Mouse (Mus musculus) liver, postnatal 0 days (tissue): ENCODE results near the gene Chst11. TPM values are rescaled to one million over a fixed set of nuclear protein-coding genes. Genes with fewer than 3 reads are reported as not detected.

ENCODE experiments used
- ATAC-seq: fragments of 200-750 bp; cut with Nextera tagmentation; 2 replicates; pipeline ENCODE4 v1.8.0; 2017; ENCODE audit warnings: mild to moderate bottlenecking, moderate library complexity
- DNase-seq: peaks from one replicate; pipeline ENCODE4 v3.0.0-alpha.2; 2016
- H3K27ac ChIP-seq: fragments of 300-500 bp; sonication (generic); 2 replicates; pipeline ENCODE4 v1.5.1; 2014; ENCODE audit warnings: antibody characterized with exemption, moderate library complexity, mild to moderate bottlenecking, low read depth
- H3K27me3 ChIP-seq: fragments of 300-500 bp; sonication (generic); 2 replicates; pipeline ENCODE4 v1.6.1; 2014; ENCODE audit warnings: low read length, control low read depth, mixed read lengths; ENCODE audit not compliant: insufficient read depth
- H3K36me3 ChIP-seq: fragments of 300-500 bp; sonication (generic); replicated peaks from 2 replicates; pipeline ENCODE4 v1.6.1; 2014; ENCODE audit warnings: mild to moderate bottlenecking, control low read depth, low read length, moderate library complexity, mixed read lengths; ENCODE audit not compliant: insufficient read depth
- H3K4me1 ChIP-seq: fragments of 300-500 bp; sonication (generic); 2 replicates; pipeline ENCODE4 v1.6.1; 2014; ENCODE audit warnings: antibody characterized with exemption, mild to moderate bottlenecking, control low read depth; ENCODE audit not compliant: insufficient read depth
- H3K4me2 ChIP-seq: fragments of 300-500 bp; sonication (generic); 2 replicates; pipeline ENCODE4 v1.6.1; 2014; ENCODE audit warnings: low read depth, mild to moderate bottlenecking, low read length, moderate library complexity, mixed read lengths
- H3K4me3 ChIP-seq: fragments of 300-500 bp; sonication (generic); 2 replicates; pipeline ENCODE4 v1.5.1; 2014; ENCODE audit warnings: low read depth, low read length
- H3K9ac ChIP-seq: fragments of 300-500 bp; sonication (generic); replicated peaks from 2 replicates; pipeline ENCODE4 v1.6.1; 2014; ENCODE audit warnings: mild to moderate bottlenecking, moderate library complexity
- H3K9me3 ChIP-seq: fragments of 300-500 bp; sonication (generic); 2 replicates; pipeline ENCODE4 v1.6.1; 2016; ENCODE audit warnings: mild to moderate bottlenecking, control low read depth, low read length, mixed read lengths
- CTCF ChIP-seq: sonication (generic); IDR thresholded peaks from 2 replicates; pipeline ENCODE4 v1.5.1; 2016; ENCODE audit warnings: antibody characterized with exemption, low read depth
- EP300 ChIP-seq: IDR thresholded peaks from 2 replicates; pipeline ENCODE4 v1.6.1; 2016; ENCODE audit warnings: antibody characterized with exemption, low read depth, mild to moderate bottlenecking
- WGBS: fragments of 180-500 bp; shearing (Covaris S2); extraction: QIAGEN DNeasy Blood & Tissue Kit; methylation state at CpG from one replicate; pipeline ENCODE4 v1.1.7; 2014; ENCODE audit not compliant: insufficient replicate concordance; 5-methylcytosine and 5-hydroxymethylcytosine counted together
- polyA plus RNA-seq: library from polyadenylated mRNA; unstranded; fragments of >200 nt; fragmentation: Nextera tagmentation; extraction: Ambion mirVana; gene quantifications from 2 replicates; pipeline ENCODE4 v1.2.1, GENCODE M21; 2015

Gene Chst11
- polyA plus RNA-seq, 1 experiment from 2014 or later, result 0.40 TPM

- no peak overlapping the region for H3K9ac ChIP-seq
- DNase-seq (no peak), ATAC-seq (no peak)
- H3K27me3 ChIP-seq, result no peaks in the 10 kb centered on the region
- no peaks in the 10 kb centered on the region for H3K9me3 ChIP-seq
- WGBS, result 55% methylated on average over 10 of the region's 10 CpGs
- H3K36me3 ChIP-seq, result no peaks in the 10 kb centered on the region
- 0 out of 2 replicates have a peak overlapping the region, but pooled peaks have one; percentile 9 for H3K4me2 ChIP-seq
- no peaks in the 10 kb centered on the region for H3K4me1 ChIP-seq
- H3K27ac ChIP-seq, result no peak overlapping the region
- no peak overlapping the region for H3K4me3 ChIP-seq
- TF ChIP-seq EP300, result no peak
- TF ChIP-seq CTCF, result no peak
Observed at GRCm38 (mm10) chr10:83094248-83094647, 109.0 kb downstream of the Chst11 start.

DNA sequence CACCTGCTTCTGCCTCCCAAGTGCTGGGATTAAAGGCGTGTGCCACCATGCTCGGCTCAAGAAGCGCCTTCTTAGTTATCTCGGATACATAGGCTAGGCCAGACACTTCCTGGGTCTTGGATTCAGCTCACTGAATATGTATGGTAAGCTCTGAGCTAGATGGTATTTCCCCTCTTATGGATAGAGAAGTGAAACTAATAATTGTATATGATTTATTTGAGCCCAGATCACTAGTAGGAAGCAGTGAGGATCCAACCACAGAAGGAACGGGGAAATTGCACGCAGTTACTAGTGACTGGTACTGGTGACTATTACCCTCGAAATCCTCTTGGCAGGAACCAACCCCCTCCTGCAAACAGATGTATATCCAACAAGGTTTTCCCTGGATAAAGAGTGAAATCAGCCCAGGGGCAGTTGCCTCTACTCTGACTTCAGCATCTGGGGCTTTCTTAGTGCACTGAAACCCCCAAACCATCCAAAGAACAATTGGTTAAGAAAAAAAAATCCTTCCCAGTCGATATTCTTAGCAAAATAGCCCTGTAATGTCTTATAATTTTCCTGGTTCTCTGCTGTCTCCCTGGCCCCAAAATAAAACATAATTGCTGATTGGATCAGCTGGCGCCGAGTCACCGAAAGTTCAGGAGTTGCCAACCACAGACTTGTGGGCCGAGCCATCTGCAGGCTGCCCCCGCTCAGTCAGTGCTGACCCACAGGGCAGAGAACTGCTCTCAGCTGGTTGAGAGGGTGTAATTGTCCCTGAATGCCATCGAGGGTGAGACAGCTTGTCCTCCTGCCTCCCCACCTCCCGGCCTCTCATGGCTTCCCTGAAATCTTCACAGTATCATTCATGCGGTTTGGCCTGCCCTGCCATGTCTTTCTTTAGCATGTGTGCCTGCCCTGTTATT is 109.8 kb downstream of the Chst11 start:
- Histone ChIP-seq H3K4me3 (no peak overlapping the region), H3K27ac (no peak overlapping the region), H3K4me2 (no peak overlapping the region), H3K4me1 (no peaks in the 10 kb centered on the region), H3K9me3 (no peaks in the 10 kb centered on the region), H3K9ac (no peak overlapping the region), H3K27me3 (no peaks in the 10 kb centered on the region), H3K36me3 (no peaks in the 10 kb centered on the region)
- ATAC-seq (no peak), DNase-seq (no peak)
- TF ChIP-seq EP300 (no peak), CTCF (no peak)
- WGBS, result 58% methylated on average over 16 of the region's 16 CpGs

- Histone ChIP-seq H3K4me2 (no peak overlapping the region), H3K4me3 (no peak overlapping the region), H3K36me3 (no peaks in the 10 kb centered on the region), H3K27ac (no peak overlapping the region), H3K9me3 (no peaks in the 10 kb centered on the region), H3K4me1 (no peaks in the 10 kb centered on the region), H3K27me3 (no peaks in the 10 kb centered on the region), H3K9ac (no peak overlapping the region)
- DNase-seq, result no peak
- no peak for ATAC-seq
- TF ChIP-seq EP300 (no peak), CTCF (no peak)
- WGBS, result 83% methylated on average over 6 of the region's 6 CpGs
Observed at GRCm38 (mm10) chr10:83096257-83096656, 111.0 kb downstream of the Chst11 start.

DNA sequence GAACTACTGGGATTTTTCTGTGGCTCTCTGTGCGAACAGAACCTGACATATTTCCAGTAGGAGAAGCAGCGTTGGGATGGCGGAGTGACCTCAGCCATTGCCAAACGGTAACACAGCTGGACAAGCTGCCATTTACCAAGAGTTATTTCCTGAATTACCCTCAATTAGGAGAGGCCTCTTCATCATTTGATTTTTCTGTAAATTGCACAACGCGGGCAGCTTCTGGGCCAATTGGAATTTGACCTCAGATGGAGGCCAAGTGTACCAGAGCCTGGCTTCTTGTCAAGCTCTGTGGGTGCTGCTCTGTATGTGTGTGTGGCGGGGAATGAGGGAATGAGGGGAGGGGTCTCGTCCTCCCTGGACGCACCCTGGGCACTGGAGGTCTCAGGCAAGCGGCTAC is 113.6 kb downstream of the Chst11 start:
- no peak overlapping the region for H3K4me2 ChIP-seq
- 65% methylated on average over 10 of the region's 10 CpGs for WGBS
- DNase-seq, result peak; percentile 32
- no peaks in the 10 kb centered on the region for H3K27me3 ChIP-seq
- ATAC-seq, result peak; percentile 69
- H3K4me1 ChIP-seq, result peaks cover 6% of the 10 kb centered on the region
- H3K36me3 ChIP-seq, result no peaks in the 10 kb centered on the region
- H3K9me3 ChIP-seq, result no peaks in the 10 kb centered on the region
- no peak overlapping the region for H3K27ac ChIP-seq
- no peak overlapping the region for H3K9ac ChIP-seq
- no peak for TF ChIP-seq EP300
- TF ChIP-seq CTCF, result no peak
- no peak overlapping the region for H3K4me3 ChIP-seq

- H3K27ac ChIP-seq, result no peak overlapping the region
- WGBS, result 78% methylated on average over 3 of the region's 3 CpGs
- ATAC-seq (no peak), DNase-seq (no peak)
- H3K4me2 ChIP-seq, result no peak overlapping the region
- no peak overlapping the region for H3K4me3 ChIP-seq
- H3K27me3 ChIP-seq, result no peaks in the 10 kb centered on the region
- no peak overlapping the region for H3K9ac ChIP-seq
- no peaks in the 10 kb centered on the region for H3K9me3 ChIP-seq
- TF ChIP-seq EP300 (no peak), CTCF (peak; percentile 47)
- peaks cover 6% of the 10 kb centered on the region for H3K4me1 ChIP-seq
- no peaks in the 10 kb centered on the region for H3K36me3 ChIP-seq
Observed at GRCm38 (mm10) chr10:83099669-83100068, 114.4 kb downstream of the Chst11 start.

DNA sequence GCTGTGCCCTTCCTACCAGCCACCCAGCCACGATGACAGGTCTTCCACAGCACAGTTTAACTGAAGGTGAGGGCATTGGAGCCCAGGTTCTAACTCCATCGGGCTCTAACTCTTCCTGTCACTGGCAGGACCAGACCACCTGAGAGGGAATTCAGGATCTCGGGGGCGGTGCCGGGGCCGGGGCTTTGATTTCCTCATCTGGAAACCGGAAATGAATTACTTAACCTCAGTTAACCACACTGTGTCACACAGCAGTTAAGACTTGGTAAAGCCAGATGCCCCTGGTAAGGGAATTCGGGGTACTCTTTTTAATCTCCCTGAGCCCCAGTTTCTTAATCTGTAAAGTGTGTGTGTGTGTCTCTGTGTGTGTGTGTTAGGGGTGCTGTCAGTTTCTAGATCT is 115.6 kb downstream of the Chst11 start:
- no peak overlapping the region for H3K4me3 ChIP-seq
- H3K4me1 ChIP-seq, result peaks cover 6% of the 10 kb centered on the region
- peak overlapping the region; percentile 30; the same call in 1 of the 2 replicates for H3K4me2 ChIP-seq
- ATAC-seq (no peak), DNase-seq (no peak)
- H3K9ac ChIP-seq, result no peak overlapping the region
- no peak overlapping the region for H3K27ac ChIP-seq
- H3K9me3 ChIP-seq, result no peaks in the 10 kb centered on the region
- 37% methylated on average over 8 of the region's 8 CpGs for WGBS
- no peaks in the 10 kb centered on the region for H3K27me3 ChIP-seq
- no peaks in the 10 kb centered on the region for H3K36me3 ChIP-seq
- TF ChIP-seq CTCF (no peak), EP300 (no peak)
